Mouse (Mus musculus) lung, adult 2 months (tissue): ENCODE results near the gene Acyp2. TPM values are rescaled to one million over a fixed set of nuclear protein-coding genes. Genes with fewer than 3 reads are reported as not detected.

Experiments
- DNase-seq: peaks from one replicate; pipeline ENCODE4 v3.0.0; 2022
- H3K4me1 ChIP-seq: fragments of 200-500 bp; 2 replicates; pipeline ENCODE4 v1.6.1; 2011; ENCODE audit warnings: low read length; ENCODE audit not compliant: control insufficient read depth, insufficient read depth
- H3K4me3 ChIP-seq: fragments of 200-500 bp; replicated peaks from 2 replicates; pipeline ENCODE3; 2011; ENCODE audit warnings: low read depth, mild to moderate bottlenecking, control low read depth, low read length; ENCODE audit errors: extremely low read depth
- CTCF ChIP-seq: fragments of 200-500 bp; IDR thresholded peaks from 2 replicates; pipeline ENCODE4 v1.5.1; 2011; ENCODE audit warnings: mild to moderate bottlenecking, low read length, control low read depth; ENCODE audit not compliant: insufficient read depth
- POLR2A ChIP-seq: fragments of 200-500 bp; IDR thresholded peaks from 2 replicates; pipeline ENCODE4 v1.6.1; 2011; ENCODE audit warnings: low read depth, mild to moderate bottlenecking, control low read depth, low read length, borderline replicate concordance; ENCODE audit errors: extremely low read depth
- WGBS: fragments of 180-500 bp; shearing (Covaris S2); methylation state at CpG from one replicate; pipeline ENCODE4 v1.1.7; 2018; 5-methylcytosine and 5-hydroxymethylcytosine counted together
- polyA plus RNA-seq: library from polyadenylated mRNA; depleted of rRNA; stranded (reverse); fragments of >200 nt; gene quantifications from 2 replicates; pipeline ENCODE4 v1.2.3, GENCODE M21; 2012

Gene Acyp2
- polyA plus RNA-seq, 1 experiment: 10.3 TPM

DNA sequence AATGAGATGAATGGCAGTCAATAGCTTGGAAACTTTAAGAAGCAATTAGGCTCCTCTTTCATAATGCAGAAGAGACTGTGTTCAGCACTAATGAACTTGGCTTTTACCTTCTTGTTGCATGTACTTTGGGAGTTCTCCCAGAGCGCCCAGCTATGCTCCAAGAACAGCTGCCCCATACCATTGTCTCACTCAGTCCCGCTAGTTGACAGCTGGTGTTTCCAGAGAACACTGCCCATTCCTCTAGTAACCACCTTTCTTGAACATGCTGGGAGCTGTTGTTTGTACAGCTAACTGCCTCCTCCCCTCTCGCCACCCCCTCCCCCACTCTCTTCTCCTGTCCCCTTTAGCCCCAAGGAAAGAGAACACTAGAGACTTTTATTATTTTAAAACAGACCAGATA lies 52.1 kb downstream of the Acyp2 start:
- no peak overlapping the region for H3K4me3 ChIP-seq
- no peaks in the 10 kb centered on the region for H3K4me1 ChIP-seq
- no peak for DNase-seq
- WGBS: 80% methylated on average over 3 of the region's 3 CpGs
- TF ChIP-seq CTCF (no peak), POLR2A (no peak)

DNA sequence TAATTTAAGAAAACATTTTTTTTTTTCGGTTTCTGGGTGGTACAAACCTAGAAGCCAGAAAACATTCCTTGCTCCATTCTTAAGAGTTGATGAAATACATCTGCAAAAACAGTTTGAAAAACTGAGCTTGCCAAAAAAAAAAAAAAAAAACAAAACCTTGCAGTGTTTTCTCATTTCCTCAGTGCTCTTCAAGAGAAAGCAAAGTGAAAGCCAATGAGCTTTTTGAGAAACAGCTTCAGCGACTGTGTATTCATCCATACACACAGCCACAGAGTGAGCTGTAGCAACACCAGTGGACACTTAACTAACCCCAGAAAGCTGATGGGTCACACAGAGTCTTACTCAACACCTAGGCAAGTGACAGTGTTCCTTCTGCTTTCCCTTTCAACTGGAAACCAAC lies 69.4 kb downstream of the Acyp2 start:
- no peak for DNase-seq
- no peaks in the 10 kb centered on the region for H3K4me1 ChIP-seq
- WGBS: 63% methylated on average over 2 of the region's 2 CpGs
- TF ChIP-seq CTCF: no peak
- no peak for TF ChIP-seq POLR2A
- H3K4me3 ChIP-seq: no peak overlapping the region

DNA sequence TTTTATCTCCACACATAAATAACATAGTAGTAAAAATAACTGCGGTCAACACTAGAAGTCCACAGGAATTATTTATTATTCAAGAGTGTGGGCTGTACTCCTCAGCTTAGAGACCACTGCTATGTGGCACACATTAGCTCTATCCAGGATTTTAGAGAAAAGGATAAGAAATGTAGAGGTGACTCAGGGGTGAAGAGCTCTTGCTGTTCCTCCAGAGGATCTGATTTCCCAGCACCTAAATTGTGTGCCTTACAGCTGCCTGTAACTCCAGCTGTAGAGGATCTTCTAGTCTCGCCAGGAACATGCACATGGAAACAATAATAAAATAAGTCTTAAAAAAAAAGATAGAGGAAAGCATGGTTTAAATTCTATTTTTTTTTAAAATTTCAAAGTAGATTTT lies 70.5 kb downstream of the Acyp2 start:
- TF ChIP-seq CTCF: no peak
- TF ChIP-seq POLR2A: no peak
- Histone ChIP-seq H3K4me3 (no peak overlapping the region), H3K4me1 (no peaks in the 10 kb centered on the region)
- 87% methylated on average over 2 of the region's 2 CpGs for WGBS
- DNase-seq: no peak

- DNase-seq: peak; percentile 25
- H3K4me1 ChIP-seq: no peaks in the 10 kb centered on the region
- H3K4me3 ChIP-seq: peak overlapping the region; percentile 62
- 46% methylated on average over 15 of the region's 15 CpGs for WGBS
- TF ChIP-seq CTCF (no peak), POLR2A (no peak)
These were observed 76.5 kb downstream of the Acyp2 start for GRCm38 (mm10) chr11:30572790-30573395.

DNA sequence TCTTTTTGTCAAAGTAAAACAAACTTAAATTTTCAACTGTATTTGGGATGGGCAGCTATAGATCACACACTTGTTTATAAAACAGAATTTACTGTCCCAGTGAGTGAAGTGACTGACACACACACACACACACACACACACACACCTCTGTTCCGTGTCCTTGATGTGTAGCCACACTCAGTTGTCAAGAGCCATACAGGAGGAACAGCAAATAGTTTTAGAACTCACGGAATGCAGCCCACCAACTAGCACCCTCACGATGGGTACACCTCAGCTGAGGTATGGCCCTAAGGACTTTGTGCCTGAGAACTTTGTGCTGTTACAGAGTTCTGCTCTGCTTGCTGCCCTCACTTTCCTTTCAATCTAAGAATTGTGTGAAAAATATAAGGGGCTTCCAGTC lies 78.8 kb downstream of the Acyp2 start:
- 78% methylated on average over 3 of the region's 3 CpGs for WGBS
- no peak for TF ChIP-seq POLR2A
- TF ChIP-seq CTCF: no peak
- H3K4me3 ChIP-seq: no peak overlapping the region
- DNase-seq: no peak
- no peaks in the 10 kb centered on the region for H3K4me1 ChIP-seq

DNA sequence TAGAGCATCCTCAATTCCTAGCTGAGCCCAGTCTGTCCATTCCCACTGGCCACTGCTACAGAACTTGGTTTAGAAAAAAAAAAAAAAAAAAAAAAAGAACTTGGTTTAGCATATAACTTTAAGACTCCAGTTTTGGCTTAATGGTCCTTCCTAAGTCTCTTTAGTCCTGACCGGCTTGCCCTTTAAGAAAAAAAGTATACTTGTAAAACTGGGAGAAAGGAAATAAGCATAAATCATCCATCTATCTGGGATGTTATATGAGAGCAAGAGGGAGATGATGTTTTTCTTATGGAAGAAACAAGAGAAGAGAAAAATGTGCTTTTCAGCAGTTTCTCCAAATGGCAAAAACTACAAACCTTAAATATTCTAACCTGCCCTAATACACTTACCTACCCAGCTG lies 89.2 kb downstream of the Acyp2 start:
- no peak for TF ChIP-seq CTCF
- no peak for TF ChIP-seq POLR2A
- Histone ChIP-seq H3K4me3 (no peak overlapping the region), H3K4me1 (no peaks in the 10 kb centered on the region; the same call in 1 of the 2 replicates)
- 84% methylated on average over 1 of the region's 1 CpGs for WGBS
- DNase-seq: no peak

DNA sequence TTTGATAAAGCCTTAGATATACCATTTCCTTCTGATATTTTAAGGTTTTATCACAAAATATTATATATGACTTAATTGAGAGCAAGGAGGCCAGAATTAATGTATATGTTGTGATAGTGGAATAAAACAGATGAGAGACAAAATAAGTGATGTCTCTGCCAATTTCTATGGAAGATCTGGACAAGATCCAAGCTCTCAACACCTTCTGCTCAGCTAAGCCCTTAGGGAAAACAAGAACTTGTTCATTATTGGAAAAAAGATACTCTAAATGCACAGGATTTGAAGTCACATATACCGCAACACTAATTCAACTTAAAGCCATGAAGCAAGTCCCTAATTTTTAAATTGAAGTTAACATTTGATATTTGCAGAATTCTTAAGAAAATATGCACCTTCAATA lies 96.0 kb downstream of the Acyp2 start:
- no peak overlapping the region for H3K4me3 ChIP-seq
- TF ChIP-seq CTCF (no peak), POLR2A (no peak)
- DNase-seq: no peak
- H3K4me1 ChIP-seq: no peaks in the 10 kb centered on the region; the same call in none of the 2 replicates
- WGBS: 98% methylated on average over 1 of the region's 1 CpGs

DNA sequence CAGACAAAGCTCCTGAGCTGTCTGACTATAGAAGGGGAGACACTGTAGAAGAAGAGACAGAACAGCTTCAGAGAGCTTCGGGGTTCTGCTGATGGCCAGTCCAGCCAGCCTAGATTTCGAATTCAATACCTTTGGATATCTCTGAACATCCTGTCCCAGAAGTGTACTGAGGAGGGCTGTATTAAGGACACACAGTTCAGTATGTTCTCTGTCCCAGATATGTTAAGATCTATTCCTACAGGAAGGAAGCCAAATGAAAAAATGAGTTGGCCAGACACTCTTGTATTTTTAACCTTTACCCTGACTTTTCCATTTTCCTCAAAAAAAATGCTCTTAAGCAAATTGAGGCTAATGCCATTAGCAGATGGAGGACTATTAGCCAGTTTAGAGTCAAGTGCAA lies 132.3 kb downstream of the Acyp2 start:
- Histone ChIP-seq H3K4me3 (no peak overlapping the region), H3K4me1 (no peaks in the 10 kb centered on the region)
- 39% methylated on average over 2 of the region's 2 CpGs for WGBS
- no peak for DNase-seq
- TF ChIP-seq CTCF: no peak
- no peak for TF ChIP-seq POLR2A

GRCm38 (mm10) chr11:30508178-30508577 lies 141.2 kb downstream of the Acyp2 start:
- 85% methylated on average over 4 of the region's 4 CpGs for WGBS
- no peak for DNase-seq
- H3K4me3 ChIP-seq: no peak overlapping the region
- TF ChIP-seq CTCF (no peak), POLR2A (no peak)
- H3K4me1 ChIP-seq: no peaks in the 10 kb centered on the region

DNA sequence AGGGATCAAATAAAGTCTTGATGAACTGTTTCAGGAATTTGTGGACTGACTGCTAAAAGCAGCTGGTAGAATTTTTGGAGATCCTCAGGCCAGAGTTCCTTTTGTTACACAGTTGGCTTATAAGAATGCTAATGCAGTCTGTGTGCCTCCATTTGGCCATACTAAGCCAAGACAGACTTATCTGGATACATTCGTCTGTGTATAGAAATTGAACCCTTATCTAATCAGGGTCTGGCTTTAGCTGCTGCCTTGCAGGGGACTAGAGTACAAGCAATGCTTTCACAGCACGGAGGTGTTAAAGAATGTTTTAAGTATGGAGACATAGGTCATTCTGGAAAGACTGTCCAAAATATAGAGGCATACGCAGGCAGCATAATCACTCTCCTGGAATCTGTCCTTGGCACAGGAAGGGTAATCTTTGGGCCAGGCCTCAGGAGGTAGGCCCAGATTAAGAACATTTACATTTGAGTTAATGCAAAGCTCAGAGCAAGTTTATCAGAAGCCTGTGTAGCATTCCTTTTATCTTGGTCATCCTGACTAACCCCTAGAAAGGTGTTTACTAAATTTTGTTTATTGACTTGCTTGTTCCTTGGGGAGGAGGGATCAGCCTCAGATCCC lies 150.5 kb downstream of the Acyp2 start:
- H3K4me3 ChIP-seq: no peak overlapping the region
- WGBS: 55% methylated on average over 3 of the region's 3 CpGs
- no peak for DNase-seq
- TF ChIP-seq POLR2A (no peak), CTCF (no peak)
- H3K4me1 ChIP-seq: no peaks in the 10 kb centered on the region
